Mouse (Mus musculus): ENCODE data around the gene Rps10. TPM values are rescaled to one million over a fixed set of nuclear protein-coding genes. Genes with fewer than 3 reads are reported as not detected.
A peak's percentile ranks its signal among the peaks of the same experiment; 100 is the strongest.

The Rps10 gene
- polyA plus RNA-seq, 1 experiment from 2014 or later, result 583 TPM

DNA sequence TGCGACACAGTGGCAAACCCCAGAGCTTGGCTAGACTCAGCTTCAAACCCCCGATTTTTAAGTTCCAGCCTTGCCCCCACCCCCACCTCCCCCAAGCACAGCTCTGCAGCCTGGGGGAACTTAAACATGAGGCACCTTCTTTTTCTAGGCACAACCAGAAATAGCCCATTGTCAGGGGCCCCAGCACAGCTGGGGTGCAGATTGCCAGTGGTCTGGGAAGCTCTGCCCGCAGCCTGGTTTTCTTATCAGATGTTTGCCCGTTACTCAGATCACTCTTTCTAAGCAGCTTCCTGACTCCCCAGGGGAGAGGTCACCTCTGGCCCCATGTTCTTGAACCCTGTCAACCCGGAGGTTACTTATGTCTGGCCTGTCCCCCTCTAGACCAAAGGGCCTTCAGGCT, 19.9 kb upstream of the Rps10 start:
- ATAC-seq (ENCODE audit: low FRiP score), result no peak; the same call in 1 of the 2 replicates
- Histone ChIP-seq H3K9me3 (no peaks in the 10 kb centered on the region), H3K4me2 (peak overlapping the region; percentile 76), H3K36me3 (no peaks in the 10 kb centered on the region), H3K4me1 (replicated peaks) (peaks cover 30% of the 10 kb centered on the region), H3K9ac (peak overlapping the region; percentile 78), H3K27me3 (peaks cover 21% of the 10 kb centered on the region), H3K4me3 (peak overlapping the region; percentile 64), H3K27ac (0 out of 2 replicates have a peak overlapping the region, but pooled peaks have one; percentile 80)
- WGBS, result 18% methylated on average over 5 of the region's 5 CpGs

DNA sequence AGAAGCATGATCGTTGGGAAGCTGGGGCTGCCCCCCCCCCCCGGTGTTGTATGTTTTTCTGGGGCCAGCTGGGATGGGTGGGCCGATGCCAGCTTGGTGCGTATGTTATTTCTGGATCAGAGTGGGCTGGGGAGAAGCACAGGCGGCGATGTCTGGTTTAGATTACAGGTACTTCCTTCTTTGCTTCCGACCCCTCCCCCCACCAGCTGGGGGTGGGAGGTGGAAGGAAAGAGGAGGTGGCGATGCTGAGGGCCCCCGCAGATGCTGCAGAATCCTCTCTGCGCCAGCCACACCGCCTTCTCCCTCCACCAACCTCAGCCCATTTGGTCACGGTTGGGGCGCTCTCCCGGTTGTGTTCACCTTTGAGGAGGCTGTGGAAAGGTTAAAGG, 19.5 kb upstream of the Rps10 start:
- H3K27me3 ChIP-seq, result peaks cover 21% of the 10 kb centered on the region
- WGBS, result 4% methylated on average over 13 of the region's 14 CpGs
- peak; percentile 40 for ATAC-seq (ENCODE audit: low FRiP score)
- no peaks in the 10 kb centered on the region for H3K9me3 ChIP-seq
- H3K9ac ChIP-seq, result peak overlapping the region; percentile 78
- peak overlapping the region; percentile 64 for H3K4me3 ChIP-seq
- H3K36me3 ChIP-seq, result no peaks in the 10 kb centered on the region
- peak overlapping the region; percentile 80; the same call in 1 of the 2 replicates for H3K27ac ChIP-seq
- H3K4me1 ChIP-seq (replicated peaks), result peaks cover 30% of the 10 kb centered on the region
- H3K4me2 ChIP-seq, result peak overlapping the region; percentile 76

DNA sequence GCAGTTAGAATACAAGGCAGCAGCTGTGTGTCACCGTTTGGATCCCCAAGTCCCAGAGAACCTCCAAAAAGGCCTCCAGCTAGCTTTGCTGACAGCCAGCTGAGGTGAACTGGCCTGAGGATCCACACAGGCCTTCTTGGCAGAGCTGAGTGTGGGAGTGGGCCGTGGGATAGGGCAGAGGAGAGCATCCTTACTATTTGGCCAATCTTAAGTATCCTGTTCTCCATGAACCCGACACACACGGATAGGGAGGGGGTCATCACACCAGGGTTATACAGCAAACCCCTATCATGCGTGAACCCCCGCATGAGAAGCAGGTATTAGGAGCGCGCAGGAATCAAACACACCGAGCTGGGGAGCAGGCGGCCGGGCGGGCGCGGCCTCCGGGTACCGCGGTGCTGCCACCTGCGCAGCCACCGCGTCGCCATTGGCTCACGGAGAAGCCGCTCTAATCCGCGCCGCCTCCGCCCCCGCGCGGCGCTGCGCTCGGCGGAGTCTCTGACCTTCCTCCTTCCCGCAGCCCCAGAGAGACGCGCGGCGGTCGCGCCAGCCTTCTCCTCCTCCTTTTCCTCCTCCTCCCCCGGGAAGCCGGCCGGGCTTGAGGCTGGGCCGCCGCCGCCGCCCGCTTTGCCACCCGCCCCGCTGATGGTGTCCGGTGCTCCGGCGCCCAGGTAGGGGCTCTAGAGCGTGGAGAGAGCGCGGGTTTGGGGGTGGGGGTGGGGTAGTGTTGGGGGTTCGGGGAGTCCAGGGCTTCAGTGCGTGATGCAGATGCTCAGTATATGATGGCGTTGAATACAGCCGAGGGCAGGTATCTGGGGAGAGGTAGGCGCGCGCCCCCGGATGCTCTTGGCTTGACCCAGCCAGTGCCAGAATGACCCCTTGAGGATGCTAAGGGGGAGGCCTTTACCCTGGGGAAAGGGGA, 18.9 kb upstream of the Rps10 start, which contains the start of gene Pacsin1:
Gene Pacsin1 (plus strand): TSS at position 421 of the 922 bp plus-strand sequence.
- H3K27ac ChIP-seq, result peak within 1 kb of the TSS; percentile 80
- peak within 1 kb of the TSS; percentile 64 for H3K4me3 ChIP-seq
- H3K9me3 ChIP-seq, result no peaks in the 10 kb centered on the region
- H3K36me3 ChIP-seq, result no peaks in the 10 kb centered on the region
- peaks cover 21% of the 10 kb centered on the region for H3K27me3 ChIP-seq
- peaks cover 30% of the 10 kb centered on the region for H3K4me1 ChIP-seq (replicated peaks)
- WGBS, result 1% methylated on average over 59 of the region's 65 CpGs
- H3K4me2 ChIP-seq, result peak within 1 kb of the TSS; percentile 76
- ATAC-seq (ENCODE audit: low FRiP score), result peak; percentile 89
- peak within 1 kb of the TSS; percentile 78 for H3K9ac ChIP-seq

DNA sequence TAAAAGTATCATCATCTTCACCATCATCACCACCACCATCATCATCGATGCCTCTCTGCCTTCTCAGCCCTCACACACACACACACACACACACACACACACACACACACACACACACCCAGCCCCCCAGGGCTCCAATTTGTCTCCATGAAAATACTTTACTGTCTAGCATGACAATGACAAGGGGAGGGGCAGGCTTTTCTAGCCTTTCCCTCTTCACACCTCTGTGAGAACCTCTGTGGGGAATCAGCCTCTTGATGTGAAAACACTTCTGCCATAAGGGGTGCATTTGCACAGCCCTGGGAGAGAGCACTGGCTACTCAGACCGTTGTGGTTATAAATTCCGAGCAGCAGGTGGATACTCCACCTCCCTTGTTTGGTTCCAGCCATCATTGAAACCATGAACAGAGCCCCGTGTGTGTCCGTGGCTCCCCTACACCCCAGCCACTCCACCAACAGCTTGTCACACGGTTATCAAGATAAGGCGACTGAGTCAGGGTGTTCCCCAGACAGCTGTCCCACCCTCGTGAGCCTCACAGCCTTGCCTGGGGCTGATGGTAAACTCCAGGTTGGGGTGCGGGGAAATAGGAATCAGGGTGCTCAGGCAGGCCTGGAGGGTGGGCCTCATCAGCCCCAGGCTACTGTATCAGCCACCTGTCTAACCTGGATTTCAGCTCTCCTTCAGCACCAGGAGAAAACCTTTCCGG, 16.9 kb upstream of the Rps10 start:
- peaks cover 30% of the 10 kb centered on the region for H3K4me1 ChIP-seq (replicated peaks)
- no peaks in the 10 kb centered on the region for H3K9me3 ChIP-seq
- no peak for ATAC-seq (ENCODE audit: low FRiP score)
- 71% methylated on average over 10 of the region's 10 CpGs for WGBS
- no peak overlapping the region for H3K4me3 ChIP-seq
- peaks cover 21% of the 10 kb centered on the region for H3K27me3 ChIP-seq
- no peak overlapping the region for H3K27ac ChIP-seq
- no peak overlapping the region for H3K9ac ChIP-seq
- no peak overlapping the region for H3K4me2 ChIP-seq
- no peaks in the 10 kb centered on the region for H3K36me3 ChIP-seq

DNA sequence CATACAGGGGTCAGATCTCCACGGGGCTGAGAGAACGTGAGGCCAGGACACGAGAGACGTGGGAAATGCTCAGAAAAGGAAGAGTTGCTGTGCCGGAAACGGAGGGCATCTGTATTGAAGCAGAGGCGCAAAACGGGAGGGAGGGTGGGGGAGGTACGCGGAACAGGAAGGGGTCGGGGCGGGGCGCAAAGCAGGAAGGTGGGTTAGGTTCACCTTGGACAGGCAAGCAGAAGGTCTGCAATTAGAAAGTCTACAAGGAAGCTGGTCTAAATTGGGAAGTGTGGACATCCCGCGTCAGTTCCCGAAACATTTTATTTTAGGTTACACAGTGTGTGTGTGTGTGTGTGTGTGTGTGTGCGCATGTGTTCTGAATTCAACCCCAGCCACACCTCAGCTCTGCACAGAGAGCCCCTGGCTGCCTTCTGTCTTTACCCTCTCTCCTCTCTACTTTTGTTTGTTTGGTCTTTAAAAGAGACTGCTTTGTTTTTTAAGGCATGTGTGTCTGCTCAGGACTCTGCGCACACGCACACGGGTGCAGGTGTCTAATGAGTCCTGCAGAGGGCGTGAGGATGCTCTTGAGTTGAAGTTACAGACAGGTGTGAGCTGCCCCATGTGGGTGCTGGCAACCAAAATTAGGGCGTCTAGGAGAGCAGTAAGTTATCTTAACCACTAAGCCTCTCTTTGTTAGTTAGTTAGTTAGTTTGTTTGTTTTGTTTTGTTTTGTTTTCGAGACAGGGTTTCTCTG, 15.7 kb upstream of the Rps10 start:
- ATAC-seq (ENCODE audit: low FRiP score), result no peak
- H3K4me2 ChIP-seq, result no peak overlapping the region
- H3K27me3 ChIP-seq, result peaks cover 21% of the 10 kb centered on the region
- peak overlapping the region; percentile 56; the same call in 1 of the 2 replicates for H3K9ac ChIP-seq
- H3K4me1 ChIP-seq (replicated peaks), result peaks cover 28% of the 10 kb centered on the region
- WGBS, result 86% methylated on average over 23 of the region's 23 CpGs
- no peaks in the 10 kb centered on the region for H3K36me3 ChIP-seq
- H3K4me3 ChIP-seq, result no peak overlapping the region
- no peaks in the 10 kb centered on the region for H3K9me3 ChIP-seq
- H3K27ac ChIP-seq, result no peak overlapping the region

DNA sequence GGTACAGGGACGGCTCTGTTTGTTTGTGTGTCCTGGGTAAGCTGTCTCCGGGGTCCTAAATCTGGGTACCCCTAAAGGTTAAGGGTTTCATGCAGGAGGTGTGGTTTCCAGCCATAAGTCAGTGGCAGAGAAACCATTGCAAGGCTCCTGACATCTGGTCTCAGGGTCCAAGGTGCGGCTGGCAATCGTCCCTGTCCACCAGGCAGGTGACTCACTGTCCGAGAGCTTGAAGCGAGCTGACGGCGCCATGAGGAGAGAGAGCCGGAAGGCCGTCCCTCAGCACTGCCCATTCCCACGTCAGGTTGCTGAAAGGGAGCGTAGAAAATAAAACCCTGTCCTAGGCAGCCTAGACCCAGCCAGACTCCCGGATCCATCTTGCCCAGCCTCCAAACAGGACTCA, 14.1 kb upstream of the Rps10 start:
- Histone ChIP-seq H3K9me3 (no peaks in the 10 kb centered on the region), H3K4me2 (no peak overlapping the region), H3K27ac (no peak overlapping the region), H3K4me3 (no peak overlapping the region), H3K4me1 (replicated peaks) (peaks cover 12% of the 10 kb centered on the region), H3K9ac (no peak overlapping the region), H3K27me3 (peaks cover 11% of the 10 kb centered on the region), H3K36me3 (no peaks in the 10 kb centered on the region)
- WGBS, result 83% methylated on average over 13 of the region's 13 CpGs
- no peak for ATAC-seq (ENCODE audit: low FRiP score)

DNA sequence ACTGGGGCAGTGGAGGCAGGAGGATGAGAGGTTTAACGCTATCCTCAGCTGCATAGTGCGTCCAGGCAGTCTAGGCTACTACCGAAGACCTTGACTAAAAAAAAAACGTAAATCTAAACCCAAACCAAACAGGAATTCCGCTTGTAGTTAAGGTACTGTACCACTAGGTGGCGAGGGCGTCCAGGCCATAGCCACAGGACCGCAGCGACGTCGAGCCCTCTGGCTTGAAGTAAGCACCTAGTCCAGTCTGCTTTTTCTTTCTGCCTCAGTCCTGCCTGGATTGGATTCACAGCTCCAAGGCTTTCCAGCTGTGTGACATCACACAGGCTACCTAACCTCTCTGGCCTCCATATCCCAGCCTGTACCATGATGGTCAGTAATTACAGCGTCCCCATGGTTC, 13.7 kb upstream of the Rps10 start:
- Histone ChIP-seq H3K4me3 (no peak overlapping the region), H3K4me2 (no peak overlapping the region), H3K9ac (no peak overlapping the region), H3K9me3 (no peaks in the 10 kb centered on the region), H3K27me3 (peaks cover 11% of the 10 kb centered on the region), H3K36me3 (no peaks in the 10 kb centered on the region), H3K4me1 (replicated peaks) (peaks cover 7% of the 10 kb centered on the region), H3K27ac (no peak overlapping the region)
- 15% methylated on average over 12 of the region's 12 CpGs for WGBS
- no peak for ATAC-seq (ENCODE audit: low FRiP score)

DNA sequence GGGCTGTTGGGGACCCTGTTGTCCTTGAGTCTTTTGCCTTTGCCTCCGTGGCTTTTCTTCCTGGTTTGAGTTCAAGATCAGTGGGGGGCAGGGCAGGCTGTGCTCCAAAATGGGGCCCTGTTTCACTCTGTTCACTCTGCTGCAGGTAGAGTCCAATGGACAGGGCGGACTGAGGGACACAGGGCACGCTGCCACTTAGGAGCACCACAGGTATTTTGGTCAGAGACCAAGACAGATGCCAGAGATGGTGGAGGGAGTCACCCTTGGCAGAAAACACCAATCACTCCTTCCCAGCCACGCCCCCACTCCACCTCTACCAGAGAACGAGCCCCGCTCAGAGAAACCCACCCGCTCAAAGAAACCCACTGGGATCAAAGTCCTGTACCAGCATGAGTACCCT, 9.3 kb upstream of the Rps10 start:
- Histone ChIP-seq H3K27me3 (no peaks in the 10 kb centered on the region), H3K9me3 (no peaks in the 10 kb centered on the region), H3K4me3 (no peak overlapping the region), H3K27ac (no peak overlapping the region), H3K9ac (no peak overlapping the region), H3K36me3 (no peaks in the 10 kb centered on the region), H3K4me1 (replicated peaks) (peaks cover 16% of the 10 kb centered on the region), H3K4me2 (no peak overlapping the region)
- WGBS, result 53% methylated on average over 7 of the region's 7 CpGs
- no peak for ATAC-seq (ENCODE audit: low FRiP score)

DNA sequence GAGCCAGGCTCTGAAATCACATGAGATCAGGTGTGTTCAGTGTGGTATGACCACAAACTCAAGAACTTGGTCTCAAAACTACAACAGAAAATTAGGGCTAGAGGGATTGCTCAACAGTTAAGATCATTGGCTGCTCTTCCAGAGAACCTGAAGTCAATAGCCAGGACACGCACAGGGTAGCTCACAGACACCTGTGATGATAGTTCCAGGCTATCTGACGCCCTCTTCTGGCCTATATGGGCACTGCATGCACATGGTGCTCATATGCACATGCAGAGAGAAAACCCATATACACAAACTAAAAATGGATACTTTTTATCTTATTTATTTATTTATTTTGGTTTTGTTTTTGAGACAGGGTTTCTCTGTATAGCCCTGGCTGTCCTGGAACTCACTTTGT, 8.1 kb upstream of the Rps10 start:
- H3K36me3 ChIP-seq, result no peaks in the 10 kb centered on the region
- H3K4me2 ChIP-seq, result no peak overlapping the region
- H3K4me3 ChIP-seq, result no peak overlapping the region
- H3K9ac ChIP-seq, result no peak overlapping the region
- ATAC-seq (ENCODE audit: low FRiP score), result no peak
- H3K4me1 ChIP-seq (replicated peaks), result peaks cover 16% of the 10 kb centered on the region
- H3K27me3 ChIP-seq, result no peaks in the 10 kb centered on the region
- WGBS, result 53% methylated on average over 2 of the region's 2 CpGs
- no peaks in the 10 kb centered on the region for H3K9me3 ChIP-seq
- H3K27ac ChIP-seq, result no peak overlapping the region

DNA sequence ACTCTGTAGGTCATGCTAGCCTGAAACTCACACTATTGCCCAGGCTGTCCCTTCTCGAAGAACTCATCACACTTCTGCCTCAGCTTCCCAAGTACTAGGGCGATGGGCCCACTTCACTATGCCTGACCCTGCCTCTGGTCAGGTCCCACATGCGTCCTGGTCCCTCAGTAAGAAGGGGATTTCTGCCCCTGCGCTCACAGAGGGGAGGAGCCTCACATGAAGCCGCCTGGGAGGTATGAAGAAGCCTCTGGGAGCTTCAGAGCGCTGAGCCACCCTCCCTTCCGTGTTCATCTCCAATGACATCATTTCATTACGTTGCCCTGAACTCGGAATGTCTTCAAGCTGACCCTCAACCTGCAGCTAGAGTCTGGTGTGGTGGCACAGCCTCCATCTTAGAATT, 7.3 kb upstream of the Rps10 start:
- H3K4me2 ChIP-seq, result no peak overlapping the region
- WGBS, result 87% methylated on average over 9 of the region's 9 CpGs
- no peak overlapping the region for H3K4me3 ChIP-seq
- no peak overlapping the region for H3K9ac ChIP-seq
- H3K9me3 ChIP-seq, result no peaks in the 10 kb centered on the region
- no peaks in the 10 kb centered on the region for H3K27me3 ChIP-seq
- H3K4me1 ChIP-seq (replicated peaks), result peaks cover 16% of the 10 kb centered on the region
- ATAC-seq (ENCODE audit: low FRiP score), result no peak
- peak overlapping the region; percentile 91 for H3K27ac ChIP-seq
- H3K36me3 ChIP-seq, result no peaks in the 10 kb centered on the region

DNA sequence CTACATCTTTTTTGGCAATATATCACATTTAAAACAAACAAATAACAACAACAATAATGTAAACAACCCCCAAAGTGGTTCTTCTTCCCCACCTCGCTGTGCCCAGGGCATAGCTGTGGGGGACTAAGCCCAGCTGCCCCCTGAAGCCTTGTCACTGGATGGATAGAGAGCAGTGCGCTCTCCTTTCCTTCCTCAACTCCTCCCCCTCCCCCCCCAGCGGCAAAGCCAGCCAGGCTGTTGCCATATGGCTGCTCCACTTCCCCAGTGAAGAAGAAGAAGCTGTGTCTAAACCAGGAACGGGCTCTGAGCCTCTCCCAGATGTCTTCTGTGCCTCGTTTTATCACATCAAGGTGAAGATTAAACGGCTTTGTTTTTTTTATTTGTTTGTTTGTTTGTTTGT, 6.6 kb upstream of the Rps10 start:
- H3K27ac ChIP-seq, result peak overlapping the region; percentile 91
- peaks cover 16% of the 10 kb centered on the region for H3K4me1 ChIP-seq (replicated peaks)
- H3K4me3 ChIP-seq, result no peak overlapping the region
- no peaks in the 10 kb centered on the region for H3K36me3 ChIP-seq
- H3K9me3 ChIP-seq, result no peaks in the 10 kb centered on the region
- H3K4me2 ChIP-seq, result peak overlapping the region; percentile 33
- ATAC-seq (ENCODE audit: low FRiP score), result no peak
- 37% methylated on average over 6 of the region's 6 CpGs for WGBS
- H3K27me3 ChIP-seq, result no peaks in the 10 kb centered on the region
- H3K9ac ChIP-seq, result peak overlapping the region; percentile 56; the same call in 1 of the 2 replicates
